Mouse (Mus musculus) kidney, postnatal 25 days (tissue): ENCODE results near the gene Krt8.

Experiments used
- DNase-seq, 2 experiments: peaks; one replicate each; pipeline ENCODE4 v3.0.0; 2021; ENCODE audit warnings: mixed read lengths in 2 of 2

Gene Krt8

DNA sequence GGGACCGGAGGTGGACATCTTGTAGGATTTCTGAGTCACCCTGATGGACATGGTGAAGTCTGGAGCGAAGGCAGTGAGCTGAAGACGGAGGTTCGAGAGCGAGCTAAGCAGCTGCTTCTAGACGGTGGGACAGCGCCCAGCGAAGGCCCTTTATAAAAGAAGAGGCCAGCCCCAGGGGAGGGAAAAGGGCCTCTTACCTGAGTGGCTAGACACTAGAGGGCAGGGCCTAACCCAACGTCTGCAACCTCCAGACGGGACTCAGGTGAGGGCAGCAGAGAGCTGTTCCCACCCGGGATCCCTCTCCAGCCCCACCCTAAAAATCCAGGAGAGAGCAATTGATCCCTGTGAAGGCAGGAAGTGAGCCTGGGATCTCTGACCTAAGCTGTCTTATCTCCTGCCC, at the start of gene Krt8:
TSS of gene Krt8 (minus strand) at position 294 of the 400 bp plus-strand sequence.
- peak; percentile 74 to 91 for DNase-seq

DNA sequence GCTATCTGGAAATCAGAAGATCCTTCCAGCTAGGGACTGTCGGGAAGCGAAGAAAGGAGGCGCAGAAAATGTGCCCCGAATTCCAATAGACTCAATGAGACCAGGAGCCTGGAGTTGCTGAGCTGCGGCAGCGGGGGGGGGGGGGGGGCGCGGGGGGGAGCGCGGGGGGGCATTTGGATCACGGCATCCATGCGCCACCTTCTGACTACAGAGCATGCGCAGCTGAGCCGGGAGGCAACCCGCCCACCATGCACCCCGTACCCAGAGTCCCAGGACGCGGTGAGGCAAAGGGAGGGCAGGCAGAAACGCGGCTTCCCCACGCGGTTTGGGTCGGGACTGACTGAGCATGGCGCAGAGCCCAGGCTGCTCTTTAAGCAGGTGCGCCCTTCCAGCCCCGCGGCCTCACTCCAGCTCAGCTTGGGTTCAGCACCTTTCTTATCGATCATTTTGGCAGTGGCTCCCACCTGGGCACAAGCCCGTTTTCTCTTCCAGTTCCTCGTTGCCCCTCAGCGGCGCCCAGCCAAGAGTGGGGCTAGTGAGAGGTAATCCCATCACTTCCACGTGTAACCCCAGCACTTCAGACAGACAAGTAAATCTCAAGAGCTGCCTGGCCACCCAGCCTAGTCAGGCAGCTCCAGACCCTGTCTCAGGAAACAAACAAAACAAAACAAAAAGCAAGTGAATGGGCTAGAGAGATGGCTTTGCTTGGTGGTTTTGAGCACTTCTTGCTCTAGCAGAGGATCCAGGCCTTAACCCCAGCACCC, 47.8 kb upstream of the Krt8 start:
- peak; percentile 57 to 75 for DNase-seq

DNA sequence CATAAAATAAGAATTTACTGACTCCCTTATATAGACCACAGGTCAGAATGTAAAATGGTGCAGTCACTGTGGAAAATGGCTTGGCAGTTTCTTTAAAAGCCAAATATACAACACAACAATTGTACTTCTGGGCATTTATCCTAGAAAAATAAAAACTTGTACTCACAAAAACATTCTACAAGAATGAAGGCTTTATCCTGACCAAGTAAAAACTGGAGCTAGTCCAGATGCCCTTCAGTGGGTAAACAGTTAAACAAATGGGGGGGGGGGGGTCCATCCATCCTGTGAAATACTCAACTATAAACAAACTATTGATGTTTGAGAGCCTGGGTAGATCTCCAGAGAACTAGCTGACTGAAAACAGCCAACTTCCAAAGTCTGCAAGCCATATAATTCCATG, 45.6 kb upstream of the Krt8 start:
- DNase-seq = no peak

DNA sequence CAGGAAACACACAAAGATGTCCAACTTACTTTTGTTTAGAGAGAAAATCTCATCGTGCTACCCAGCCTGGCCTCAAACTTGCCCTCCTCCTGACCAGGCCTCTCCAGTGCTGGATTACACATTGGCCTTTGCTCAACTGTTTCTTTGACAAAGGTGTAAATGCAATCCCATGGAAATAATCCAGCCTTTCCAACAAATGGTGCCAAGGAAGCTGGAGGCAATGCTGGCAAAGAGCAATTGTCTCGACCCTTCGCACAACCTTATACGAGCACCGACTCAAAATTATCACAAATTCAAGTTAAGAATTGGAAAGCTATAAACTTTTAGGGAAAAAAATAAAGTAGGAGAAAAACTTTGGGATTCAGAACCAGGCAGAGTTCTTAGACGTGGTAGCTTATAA, 43.7 kb upstream of the Krt8 start:
- DNase-seq = no peak

DNA sequence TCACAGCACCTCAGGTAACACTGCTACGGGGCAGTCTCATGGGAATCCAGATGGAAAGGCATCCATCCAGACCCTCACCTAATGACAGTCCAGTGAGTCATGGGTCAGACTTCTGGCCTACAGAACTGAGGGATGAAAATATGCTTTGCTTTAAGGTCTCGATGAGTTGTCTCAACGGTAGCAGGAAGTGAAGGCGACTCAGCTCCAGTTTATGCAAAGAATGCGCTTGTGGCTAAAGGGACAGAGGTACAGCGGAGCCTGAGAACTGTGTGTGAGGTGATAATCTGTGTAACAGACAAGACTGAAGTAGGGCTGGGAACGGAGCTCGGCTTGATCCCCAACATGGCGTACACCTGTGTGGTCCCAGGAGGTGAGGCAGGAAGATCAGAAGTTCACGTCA, 41.4 kb upstream of the Krt8 start:
- no peak for DNase-seq

DNA sequence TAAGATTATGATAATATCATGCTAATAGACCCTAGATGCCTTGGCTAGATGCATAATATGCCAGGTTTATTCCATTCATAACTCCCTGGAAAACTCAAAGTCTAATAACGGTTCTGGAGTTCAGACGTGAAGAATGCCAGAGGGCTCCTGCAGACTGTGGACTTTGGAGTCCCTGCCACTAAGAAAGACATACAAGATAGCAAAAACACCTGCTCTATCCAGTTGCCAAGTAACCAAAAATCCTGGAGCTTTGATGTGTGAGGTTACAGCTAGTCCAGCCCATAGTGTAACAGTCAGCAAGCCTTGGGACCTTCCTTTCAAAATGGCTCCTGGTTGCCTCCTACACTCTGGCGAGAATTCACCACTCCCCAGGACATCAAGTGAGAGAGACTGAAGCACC, 40.5 kb upstream of the Krt8 start:
- DNase-seq = no peak

DNA sequence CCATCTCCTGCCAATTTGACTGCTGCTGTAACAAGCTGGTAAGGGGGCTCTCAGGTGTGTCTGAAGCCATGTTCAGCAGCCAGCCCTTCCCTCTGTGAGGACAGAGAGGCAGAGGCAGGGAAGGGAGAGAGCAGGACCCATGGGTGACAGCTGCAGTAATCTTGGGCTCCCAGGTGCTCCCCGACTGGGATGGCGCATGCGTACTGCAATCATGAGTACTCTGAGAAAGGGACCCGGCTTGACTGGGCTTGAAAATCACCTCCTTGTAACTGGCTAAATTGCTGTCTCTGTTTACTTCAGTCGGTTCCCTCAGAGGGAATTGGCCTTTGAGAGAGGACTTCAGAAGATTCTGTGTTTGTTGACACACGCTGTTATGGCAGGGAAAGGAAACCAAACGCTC, 37.7 kb upstream of the Krt8 start:
- DNase-seq = no peak

DNA sequence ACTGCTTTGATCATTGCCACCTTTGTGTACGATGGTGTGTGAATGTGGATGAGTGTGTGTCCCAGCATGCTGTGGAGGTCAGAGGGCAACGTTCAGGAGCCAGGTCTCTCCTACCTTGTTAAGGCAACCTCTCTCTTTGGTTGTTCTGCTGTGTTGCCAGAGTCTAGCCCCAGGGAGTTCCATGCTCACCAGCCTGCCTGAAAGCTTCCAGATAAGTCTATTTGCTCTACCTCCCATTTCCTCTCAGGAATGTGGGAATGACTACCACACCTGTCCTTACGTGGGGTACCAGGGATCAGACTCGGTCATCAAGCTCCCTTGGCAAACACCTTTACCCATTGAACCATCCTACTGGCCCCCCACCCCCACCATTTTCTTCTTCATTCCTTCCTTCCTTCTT, 36.0 kb upstream of the Krt8 start:
- DNase-seq = no peak

DNA sequence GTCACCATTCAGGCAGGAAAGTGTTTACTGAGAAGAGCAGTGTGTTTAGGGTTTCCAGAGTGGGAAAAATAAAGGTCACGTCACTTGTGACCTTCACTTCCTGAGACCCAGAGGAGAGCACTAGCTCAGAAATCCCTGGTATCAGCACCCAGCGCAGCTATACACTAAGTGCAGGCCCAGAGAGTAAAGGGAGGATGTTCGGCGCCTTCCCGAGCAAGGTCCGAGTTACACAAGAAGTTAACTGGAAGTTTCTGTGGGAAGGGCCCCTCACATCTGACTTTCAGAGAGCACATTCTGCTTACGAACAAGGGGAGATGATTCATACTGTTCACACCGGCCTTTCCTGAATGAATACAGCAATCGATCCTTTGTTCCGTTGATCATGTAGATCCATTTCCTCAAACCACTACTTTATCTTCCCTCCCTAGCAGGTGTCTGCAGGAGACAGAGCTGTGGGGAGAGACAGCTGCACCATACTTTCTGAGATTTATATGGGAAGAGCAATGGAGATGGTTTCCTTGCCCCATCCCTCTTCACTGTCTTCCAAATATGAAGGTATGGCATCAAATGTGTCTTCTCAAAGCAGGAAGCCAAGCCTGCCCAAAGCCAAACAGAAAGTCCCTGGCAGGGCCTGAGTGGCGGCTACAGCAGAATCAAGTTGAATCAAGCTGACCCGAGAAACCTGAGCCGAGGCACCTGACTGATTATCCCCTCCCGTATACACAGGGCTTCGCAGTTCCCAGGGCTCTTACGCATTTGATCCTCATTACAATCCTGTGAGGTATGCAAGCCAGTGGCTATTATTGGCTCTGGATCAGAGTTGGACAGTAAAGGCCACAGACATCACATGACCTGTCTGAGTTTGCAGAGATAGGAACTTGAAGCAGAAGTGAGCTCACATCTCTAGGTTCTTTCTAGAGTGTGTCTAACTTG, 30.1 kb upstream of the Krt8 start:
- DNase-seq = no peak

DNA sequence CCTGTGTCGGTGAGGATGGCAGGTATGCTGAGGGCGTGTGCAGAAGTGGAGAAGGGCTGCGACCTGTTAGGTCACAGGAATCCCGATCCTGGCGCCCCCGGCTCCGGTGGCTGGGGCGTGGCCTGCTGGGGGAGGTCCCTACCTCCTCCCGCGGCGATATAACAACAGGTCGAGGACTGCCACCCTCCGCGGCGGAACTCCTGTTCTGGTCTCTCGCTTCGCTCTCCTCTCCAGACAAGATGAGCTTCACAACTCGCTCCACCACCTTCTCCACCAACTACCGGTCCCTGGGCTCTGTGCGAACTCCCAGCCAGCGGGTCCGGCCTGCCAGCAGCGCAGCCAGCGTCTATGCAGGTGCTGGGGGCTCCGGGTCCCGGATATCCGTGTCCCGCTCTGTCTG, 23.8 kb upstream of the Krt8 start, which contains the start of gene Krt18:
TSS of gene Krt18 (plus strand) at position 141 of the 400 bp plus-strand sequence.
- peak; percentile 45 to 62 for DNase-seq

DNA sequence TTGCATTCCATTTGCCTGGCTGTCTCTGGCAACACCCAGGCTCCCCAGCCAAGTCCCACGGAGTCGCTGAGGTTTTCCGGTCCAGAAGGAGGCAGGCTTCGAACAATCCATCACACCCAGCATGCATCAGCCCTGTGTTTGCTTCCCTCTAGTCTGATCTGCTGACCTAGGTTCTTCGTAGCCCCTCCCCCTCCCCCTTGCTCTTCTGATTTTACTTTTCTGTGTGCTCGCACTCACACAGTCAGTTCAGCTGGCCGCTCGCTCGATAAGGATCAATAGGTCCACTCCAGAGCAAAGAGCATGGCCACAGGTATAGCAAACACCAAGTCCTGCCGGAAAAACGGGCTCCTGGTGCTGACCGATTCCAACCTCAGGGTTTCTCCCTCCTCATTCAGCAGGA, 22.1 kb upstream of the Krt8 start:
- DNase-seq = no peak

DNA sequence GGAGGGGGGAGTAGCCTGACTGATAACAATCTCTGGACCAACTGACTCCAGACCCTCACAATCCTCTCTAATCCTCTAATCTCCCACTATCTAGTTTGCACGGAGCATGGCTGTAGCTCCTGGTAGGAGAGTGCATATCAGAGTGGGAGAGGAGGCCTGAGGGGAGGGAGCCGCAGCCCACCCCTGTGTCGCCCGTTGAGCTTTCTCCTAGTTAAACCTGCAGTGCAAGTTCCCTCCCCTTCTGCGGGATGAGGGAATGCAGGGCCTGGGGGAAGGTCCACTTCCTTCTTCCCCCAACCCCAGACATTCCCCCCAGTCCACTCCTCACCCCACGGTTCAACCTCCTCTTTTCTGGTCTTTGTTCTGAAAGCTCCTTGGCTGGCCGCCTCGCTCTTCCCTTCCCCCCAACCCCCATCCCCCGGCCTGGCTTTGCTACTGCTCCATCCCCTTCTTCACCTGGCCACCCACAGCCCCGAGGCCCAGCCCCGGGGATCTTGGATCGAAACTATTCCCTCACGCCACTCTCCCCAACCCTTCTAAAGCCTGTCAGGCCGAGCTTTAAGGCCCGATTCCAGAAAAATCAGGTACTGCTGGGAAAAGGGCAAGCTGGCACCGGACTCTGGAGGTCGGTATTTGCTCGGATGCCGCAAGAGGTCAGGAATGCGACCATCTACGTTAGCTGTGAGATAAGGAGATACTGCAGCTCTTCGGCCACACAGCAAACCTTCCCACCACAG, 21.0 kb upstream of the Krt8 start:
- DNase-seq = no peak

DNA sequence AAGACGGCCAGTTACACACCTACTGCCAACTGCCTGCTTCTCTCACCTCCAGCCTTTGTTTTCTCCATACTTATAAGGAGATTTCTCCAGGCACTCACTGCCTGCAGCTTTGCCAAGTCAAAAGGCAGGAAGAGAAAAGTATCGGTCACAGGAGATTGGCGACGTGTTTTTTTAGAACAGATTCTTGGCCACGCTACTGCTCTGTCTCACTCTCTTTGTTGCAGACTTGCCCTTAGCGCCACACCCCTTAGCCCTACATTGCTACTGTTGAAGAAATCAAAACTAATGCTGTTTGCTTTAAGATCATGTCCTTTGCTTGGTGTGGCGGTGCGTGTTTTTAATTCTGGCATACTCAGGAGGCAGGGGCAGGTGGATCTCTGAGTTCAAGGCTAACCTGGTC, 19.6 kb upstream of the Krt8 start:
- DNase-seq = no peak

DNA sequence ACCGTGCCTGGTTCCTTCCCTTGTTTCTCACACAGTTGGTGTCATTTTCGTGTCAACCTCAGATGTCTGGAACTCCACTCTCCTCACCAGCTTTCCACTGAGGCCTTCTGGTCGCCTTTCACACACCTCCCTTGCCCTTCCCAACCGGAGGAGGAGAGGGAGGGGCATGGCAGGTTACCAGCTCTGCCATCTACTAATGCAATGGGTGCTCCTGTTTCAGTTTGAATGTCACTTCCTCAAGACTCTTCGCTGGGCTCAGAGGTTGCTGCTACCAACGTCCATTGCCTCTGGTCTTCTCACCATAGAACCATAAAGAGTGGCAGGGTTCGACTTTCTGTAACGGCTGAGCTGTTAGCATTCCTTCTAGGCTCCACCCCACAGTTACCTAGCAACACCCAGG, 18.2 kb upstream of the Krt8 start:
- no peak for DNase-seq

DNA sequence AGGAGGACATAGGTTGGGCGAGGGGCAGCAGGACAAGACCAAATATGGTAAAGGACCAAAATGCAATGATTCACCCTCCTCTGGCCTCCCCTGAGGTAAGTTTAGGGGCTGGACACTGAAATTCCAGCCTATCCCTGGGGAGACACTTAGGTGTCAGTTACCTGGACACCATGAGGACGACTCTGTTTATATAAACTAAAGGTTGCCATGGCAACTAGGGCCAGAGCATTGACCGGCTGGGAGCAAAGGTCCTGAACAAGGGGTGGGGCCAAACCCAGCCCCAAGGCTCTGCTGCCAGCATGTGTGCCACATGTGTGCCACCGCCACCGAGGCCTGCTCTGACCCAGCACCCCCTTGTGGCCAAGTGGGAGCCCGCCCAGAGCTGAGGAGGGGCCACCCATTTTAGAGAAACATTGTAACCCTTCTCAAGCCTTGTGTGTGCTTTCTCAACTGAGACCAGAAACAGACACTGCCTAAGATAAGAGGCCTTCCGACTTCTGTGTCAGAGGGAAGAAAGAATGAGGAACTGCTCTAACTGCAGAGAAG, 13.7 kb upstream of the Krt8 start:
- peak; percentile 79 to 95 for DNase-seq

DNA sequence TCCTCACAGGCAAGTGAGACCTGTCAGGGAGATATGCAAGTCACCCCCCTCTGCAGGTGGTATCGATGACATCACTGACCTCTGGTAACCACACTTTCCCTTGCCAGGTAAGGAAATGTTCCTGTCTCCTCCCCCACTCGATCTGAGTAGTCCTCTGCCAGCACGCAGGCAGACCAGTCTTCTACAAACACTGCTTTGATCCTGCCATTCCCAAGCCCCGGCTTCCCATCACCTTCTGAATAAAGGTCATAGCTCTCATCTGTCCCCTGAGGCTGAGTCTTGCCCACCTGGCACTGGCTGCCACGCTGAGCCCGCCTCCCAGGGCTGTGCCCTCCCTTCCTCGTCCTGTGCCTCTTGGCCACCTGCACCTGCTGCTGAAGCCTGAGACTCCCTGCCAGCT, 12.5 kb upstream of the Krt8 start:
- peak; percentile 29 to 71 for DNase-seq

DNA sequence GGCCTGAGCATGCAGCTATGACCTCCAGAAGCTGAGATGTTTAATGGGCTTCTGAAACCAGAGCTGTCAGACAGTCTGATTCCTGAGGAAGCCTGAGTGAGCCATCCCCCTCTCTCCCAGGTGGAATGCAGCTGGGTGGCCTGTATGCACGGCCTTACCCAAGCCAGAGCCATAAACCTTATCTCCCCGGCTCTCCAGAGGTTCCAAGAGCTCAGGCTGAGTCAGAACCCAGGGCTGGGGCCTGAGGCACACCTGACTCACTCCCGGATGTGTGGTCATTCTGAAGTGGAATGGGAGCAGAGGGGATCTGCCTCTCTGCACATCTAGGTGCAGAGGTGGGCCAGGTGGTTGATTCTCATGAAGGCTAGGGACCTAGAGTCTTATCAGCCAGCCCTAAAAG, 11.8 kb upstream of the Krt8 start:
- DNase-seq = no peak

DNA sequence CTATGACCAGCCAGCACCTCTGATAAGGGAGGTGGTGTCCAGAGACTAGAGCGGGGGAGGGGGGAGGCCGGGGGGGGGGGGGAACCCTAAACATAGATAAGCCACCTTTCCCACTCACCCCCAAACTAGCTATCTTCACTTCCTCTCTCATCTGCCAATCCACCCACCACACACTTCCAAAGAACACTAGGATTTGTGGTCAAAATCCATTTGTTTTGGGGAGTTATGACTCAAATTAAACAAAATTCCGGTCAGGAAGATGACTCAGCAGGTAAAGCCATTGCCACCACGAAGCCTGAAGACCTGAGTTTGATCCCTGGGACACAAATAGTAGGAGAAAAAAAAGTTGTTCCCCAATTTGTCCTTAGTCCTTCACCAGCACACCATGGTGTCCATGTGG, 10.6 kb upstream of the Krt8 start:
- DNase-seq = no peak

DNA sequence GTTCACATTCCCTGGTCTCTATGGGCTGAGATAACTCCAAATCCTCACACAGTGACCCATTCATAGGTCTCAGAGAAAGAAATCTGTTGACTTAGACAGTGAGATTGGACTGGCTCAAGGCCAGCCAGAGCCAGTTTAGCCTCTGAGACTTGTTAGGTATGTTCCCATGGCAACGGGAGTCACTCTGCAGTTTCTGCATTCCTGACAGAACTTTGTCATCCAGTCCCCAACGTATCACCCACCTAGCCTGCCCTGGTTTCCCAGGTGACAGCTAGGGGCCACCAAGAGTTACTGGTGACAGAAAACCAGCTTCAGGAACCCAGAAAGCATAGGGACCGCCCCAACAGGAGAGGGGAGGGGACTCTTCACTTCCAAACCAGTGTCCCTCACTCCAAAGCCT, 9.4 kb upstream of the Krt8 start:
- peak; percentile 67 to 74 for DNase-seq

DNA sequence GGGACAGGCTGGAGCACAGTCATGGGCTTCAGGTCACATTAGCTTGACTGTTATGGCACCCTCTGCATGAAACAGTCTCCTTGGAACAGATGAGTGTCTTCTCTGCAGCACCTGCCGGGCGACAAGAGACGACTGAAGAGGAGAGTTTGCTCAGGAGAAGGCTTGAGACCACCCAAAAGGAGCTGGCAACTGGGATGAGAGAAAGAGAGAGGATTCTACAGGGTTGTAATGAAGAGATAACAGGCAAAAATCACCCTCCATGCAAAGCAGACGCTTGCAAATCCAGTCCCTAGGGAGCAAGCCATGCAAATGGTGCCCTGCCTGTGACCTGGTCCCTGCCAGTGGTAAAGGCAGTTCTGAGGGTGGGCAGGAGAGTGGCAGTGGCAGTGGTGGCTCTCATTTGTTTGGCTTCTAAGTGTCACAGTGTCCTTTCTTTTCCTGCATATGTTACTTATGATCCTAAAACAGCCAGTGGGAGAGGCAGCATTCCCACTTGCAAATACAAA, 8.0 kb upstream of the Krt8 start:
- DNase-seq = no peak

DNA sequence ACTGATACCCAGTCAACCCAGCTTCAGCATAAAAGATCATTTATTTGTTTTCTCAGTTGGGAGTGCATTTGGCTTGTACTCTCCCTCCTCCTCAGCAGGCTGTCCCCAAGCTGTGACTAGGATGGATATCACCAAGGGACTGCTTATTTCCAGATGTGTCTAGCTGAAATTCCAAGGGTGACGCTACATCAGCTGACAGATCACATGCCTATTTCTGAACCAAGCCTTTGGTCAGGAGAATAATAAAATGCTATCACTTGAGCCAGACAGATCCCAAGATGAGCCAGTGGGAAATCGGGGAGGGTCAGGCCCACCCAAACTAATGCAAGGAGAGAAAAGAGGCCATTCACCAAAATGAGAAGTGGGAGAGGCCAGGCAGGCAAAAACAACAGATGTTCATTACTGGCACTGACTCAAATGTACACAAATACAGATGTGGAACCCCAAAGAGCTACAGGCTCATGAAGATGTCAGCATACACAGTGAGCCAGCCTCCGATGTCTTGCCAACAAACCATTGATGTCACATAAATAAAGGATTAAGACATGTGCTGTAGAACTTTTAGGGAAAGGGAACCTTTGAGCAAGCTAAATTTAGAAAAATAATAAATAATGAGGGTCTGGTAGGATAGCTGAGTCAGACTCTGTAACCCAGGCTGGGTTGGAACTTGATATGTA, 6.4 kb upstream of the Krt8 start:
- DNase-seq = no peak
